Mouse (Mus musculus): ENCODE data around the gene Tas1r1.
A peak's percentile ranks its signal among the peaks of the same experiment; 100 is the strongest.

Tas1r1 gene

GRCm38 (mm10) chr4:152038225-152038984 lies at the start of gene Tas1r1:
Gene Tas1r1, minus strand, starts transcription at chr4:152038568.
- no peak for DNase-seq

GRCm38 (mm10) chr4:152088133-152088532 lies 49.8 kb upstream of the Tas1r1 start:
- no peak for DNase-seq

- DNase-seq = no peak
Observed at GRCm38 (mm10) chr4:152087211-152088081, 49.1 kb upstream of the Tas1r1 start.

- peak; percentile 81 for DNase-seq
Observed at GRCm38 (mm10) chr4:152086505-152087210, 48.3 kb upstream of the Tas1r1 start.

GRCm38 (mm10) chr4:152084616-152085015 lies 46.2 kb upstream of the Tas1r1 start:
- no peak for DNase-seq

GRCm38 (mm10) chr4:152083611-152084220 lies 45.3 kb upstream of the Tas1r1 start:
- no peak for DNase-seq

GRCm38 (mm10) chr4:152079931-152080330 lies 41.6 kb upstream of the Tas1r1 start:
- no peak for DNase-seq

GRCm38 (mm10) chr4:152079261-152079660 lies 40.9 kb upstream of the Tas1r1 start:
- no peak for DNase-seq

- no peak for DNase-seq
Observed at GRCm38 (mm10) chr4:152078105-152078530, 39.8 kb upstream of the Tas1r1 start.

- DNase-seq = no peak
Observed at GRCm38 (mm10) chr4:152077191-152077590, 38.8 kb upstream of the Tas1r1 start.

- DNase-seq = no peak
Observed at GRCm38 (mm10) chr4:152074548-152074947, 36.2 kb upstream of the Tas1r1 start.

GRCm38 (mm10) chr4:152073715-152074114 lies 35.3 kb upstream of the Tas1r1 start:
- no peak for DNase-seq

- no peak for DNase-seq
Observed at GRCm38 (mm10) chr4:152072655-152073054, 34.3 kb upstream of the Tas1r1 start.

GRCm38 (mm10) chr4:152072121-152072601 lies 33.8 kb upstream of the Tas1r1 start, which contains the start of gene Plekhg5:
Gene Plekhg5, plus strand, starts transcription at chr4:152072498.
- no peak for DNase-seq

GRCm38 (mm10) chr4:152070494-152071396 lies 32.4 kb upstream of the Tas1r1 start:
- no peak for DNase-seq

- no peak for DNase-seq
Observed at GRCm38 (mm10) chr4:152069245-152069644, 30.9 kb upstream of the Tas1r1 start.

GRCm38 (mm10) chr4:152068166-152068724 lies 29.9 kb upstream of the Tas1r1 start:
- no peak for DNase-seq

GRCm38 (mm10) chr4:152067280-152067679 lies 28.9 kb upstream of the Tas1r1 start:
- DNase-seq = no peak

GRCm38 (mm10) chr4:152062390-152063110 lies 24.2 kb upstream of the Tas1r1 start:
- DNase-seq = no peak

- no peak for DNase-seq
Observed at GRCm38 (mm10) chr4:152044609-152045008, 6.2 kb upstream of the Tas1r1 start.
